Mouse (Mus musculus) layer of hippocampus, postnatal 25 days (tissue): ENCODE data around the gene Znrd1as. TPM values are rescaled to one million over a fixed set of nuclear protein-coding genes. Genes with fewer than 3 reads are reported as not detected.
A peak's percentile ranks its signal among the peaks of the same experiment; 100 is the strongest.
"Not testable (repeated sequence)": the region's sequence is repeated elsewhere in the genome, so short reads cannot be mapped to it uniquely, and the experiment has no call there.

Experiments
- DNase-seq, 2 experiments: peaks; one replicate each; pipeline ENCODE4 v3.0.0; 2022; ENCODE audit warnings: mixed read lengths in 2 of 2, low spot score in 1 of 2; ENCODE audit errors: extremely low spot score in 1 of 2
- total RNA-seq, 2 experiments: library from RNA; stranded (reverse); gene quantifications; 2 replicates each; pipeline ENCODE4 v1.2.3; 2021

Znrd1as gene
- total RNA-seq, 2 experiments from 2014 or later: 5.6 to 7.1 TPM

- DNase-seq: no peak
These were observed 9.1 kb upstream of the Znrd1as start for GRCm38 (mm10) chr17:36949265-36949664.

DNA sequence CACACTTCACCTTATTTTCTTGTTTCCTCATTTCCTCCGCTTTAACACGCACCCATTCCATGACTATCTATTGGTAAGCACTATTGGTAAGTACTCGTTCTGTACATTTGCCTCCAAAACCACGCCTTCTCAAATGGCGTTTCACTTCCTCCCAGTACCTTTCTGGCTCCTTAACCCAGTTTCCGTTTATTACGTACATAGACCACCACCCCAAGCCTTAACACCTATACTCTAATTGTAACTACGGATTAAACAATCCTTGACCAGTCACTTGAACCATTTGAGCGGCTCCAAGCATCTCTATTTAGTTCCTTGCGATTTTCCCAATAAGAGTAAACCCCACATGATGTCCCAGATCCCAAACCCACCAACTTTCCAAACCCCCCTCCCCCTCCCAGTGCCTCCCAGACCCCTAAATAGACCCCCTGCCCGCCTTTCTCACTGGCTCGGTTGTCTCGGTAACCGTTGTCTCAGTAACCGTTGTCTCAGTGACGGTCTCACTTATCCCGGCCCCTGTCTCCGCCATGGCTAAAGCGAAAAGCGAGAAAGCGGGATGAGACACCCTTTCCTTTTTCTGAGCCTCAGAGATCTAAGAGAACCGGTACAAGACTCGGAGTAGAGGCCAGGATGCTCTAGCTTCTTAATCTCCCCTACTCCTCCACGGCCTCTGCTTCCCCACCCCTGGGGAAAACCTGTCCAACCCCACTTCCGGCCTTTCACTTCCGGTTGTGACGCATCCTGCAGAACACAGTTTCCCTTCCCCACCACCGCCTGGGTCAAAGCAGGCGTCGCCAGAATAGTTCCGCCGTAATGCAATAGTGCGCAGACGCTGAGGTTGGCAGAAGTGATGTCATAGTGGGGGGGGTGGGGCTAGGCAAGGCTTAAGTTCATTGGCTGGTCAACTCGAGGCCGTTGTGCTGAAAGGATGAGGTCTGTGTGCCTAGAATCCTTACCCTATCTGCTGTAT is 7.1 kb upstream of the Znrd1as start, which contains the start of gene Ppp1r11:
Gene Ppp1r11 (minus strand): TSS at position 761 of the 967 bp plus-strand sequence.
- peak; percentile 84 to 89 for DNase-seq

- no peak for DNase-seq
These were observed 5.8 kb upstream of the Znrd1as start for GRCm38 (mm10) chr17:36952631-36953030.

DNA sequence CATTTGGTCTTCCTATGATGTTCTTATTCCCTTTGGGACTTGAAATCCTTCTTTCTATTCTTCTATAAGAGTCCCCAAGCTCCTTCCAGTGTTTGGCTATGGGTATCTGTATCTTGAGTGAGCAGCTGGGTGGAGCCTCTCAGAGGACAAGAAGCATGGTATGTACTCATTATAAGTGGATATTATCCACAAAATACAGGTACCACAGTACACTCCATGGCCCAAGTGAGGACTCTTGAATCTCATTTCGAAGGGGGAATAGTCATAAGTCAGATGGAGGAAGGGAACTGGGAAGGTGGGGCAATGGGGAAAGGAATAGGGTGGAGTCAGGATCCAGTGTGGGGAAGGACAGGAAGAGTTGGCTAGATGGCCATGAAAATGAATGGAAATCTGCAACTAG is 5.3 kb upstream of the Znrd1as start:
- no peak for DNase-seq

- no peak for DNase-seq
These were observed 492 bp downstream of the Znrd1as start for GRCm38 (mm10) chr17:36958884-36959283.

- DNase-seq: no peak
These were observed 2.7 kb downstream of the Znrd1as start for GRCm38 (mm10) chr17:36961125-36961524.

DNA sequence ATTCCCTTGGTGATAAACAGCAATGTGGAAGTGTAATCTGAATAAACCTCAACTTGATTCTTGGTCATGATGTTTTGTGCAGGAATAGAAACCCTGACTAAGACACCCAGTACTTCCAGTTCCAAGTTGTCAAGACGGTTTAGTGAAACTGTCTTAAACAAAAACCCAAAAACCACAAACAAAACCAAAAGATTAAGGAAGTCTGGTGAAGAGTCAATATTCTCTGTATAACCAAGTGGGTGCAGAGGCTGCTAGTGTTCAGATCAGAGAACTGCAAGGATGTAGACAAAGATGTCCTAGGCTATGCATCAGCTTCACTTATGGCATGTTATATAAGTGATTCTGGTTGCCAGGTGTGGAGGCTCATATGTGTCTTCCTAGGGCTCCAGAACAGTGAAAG is 8.5 kb downstream of the Znrd1as start:
- DNase-seq: no peak

DNA sequence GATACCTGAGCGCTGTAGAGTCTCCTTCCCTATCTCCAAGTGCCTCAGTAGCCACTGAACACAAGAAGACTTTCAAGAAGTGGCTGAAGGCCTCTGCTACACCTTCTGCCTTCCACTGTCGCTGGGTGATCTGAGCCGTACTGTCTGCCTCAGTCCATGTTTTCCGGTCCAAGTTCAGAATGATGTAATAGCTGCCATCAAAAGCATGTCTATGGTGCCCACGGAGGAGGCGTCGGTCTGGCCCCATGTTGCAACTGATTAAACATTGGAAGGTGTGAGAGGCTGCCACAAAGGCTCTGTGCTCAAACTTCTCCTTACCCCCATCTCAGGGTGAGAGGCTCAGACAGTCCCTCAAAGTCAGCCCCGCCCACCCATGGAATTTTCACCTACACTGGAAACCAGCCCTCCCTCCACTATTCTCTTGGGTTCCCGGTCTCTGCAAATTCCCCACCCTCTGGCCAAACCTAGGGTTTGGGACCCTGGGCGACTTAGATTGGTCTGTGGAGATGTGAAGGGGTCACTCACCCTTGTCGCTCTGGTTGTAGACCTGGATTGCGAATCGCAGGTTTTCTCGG is 12.0 kb downstream of the Znrd1as start:
- DNase-seq: no peak

DNA sequence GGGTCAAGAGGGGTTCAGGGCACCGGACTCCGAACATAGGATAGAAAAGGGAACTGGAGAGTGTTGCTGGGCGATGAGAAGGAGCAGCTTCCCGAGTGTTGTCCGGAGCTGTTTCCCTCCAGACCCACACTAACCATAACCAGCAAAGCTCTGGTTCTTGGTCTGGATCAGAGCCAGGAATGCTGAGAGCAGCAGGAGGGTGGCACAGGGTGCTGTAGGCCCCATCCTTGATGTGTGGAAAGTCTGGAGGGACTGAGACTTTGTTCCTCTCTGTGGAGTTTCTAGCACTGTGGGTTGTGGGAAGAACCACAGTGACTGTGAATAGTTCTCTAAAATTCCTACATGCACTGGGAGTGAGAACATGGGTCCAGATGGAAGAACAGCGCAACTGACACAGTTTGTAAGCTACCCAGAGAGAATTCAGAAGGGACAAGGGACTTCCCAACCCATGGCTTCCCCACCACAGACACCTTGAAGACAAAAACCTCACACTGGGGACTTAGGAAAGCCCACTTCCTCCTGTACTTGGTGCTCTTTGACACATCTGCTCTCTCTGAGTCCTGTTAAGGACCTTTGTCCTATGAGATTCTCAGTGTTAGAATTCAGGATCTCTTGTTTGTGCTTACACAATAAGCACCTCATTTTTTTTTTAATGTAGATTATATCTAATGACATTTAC is 12.9 kb downstream of the Znrd1as start:
- no peak for DNase-seq

GRCm38 (mm10) chr17:36972791-36973190 is 14.4 kb downstream of the Znrd1as start:
- DNase-seq: no peak

DNA sequence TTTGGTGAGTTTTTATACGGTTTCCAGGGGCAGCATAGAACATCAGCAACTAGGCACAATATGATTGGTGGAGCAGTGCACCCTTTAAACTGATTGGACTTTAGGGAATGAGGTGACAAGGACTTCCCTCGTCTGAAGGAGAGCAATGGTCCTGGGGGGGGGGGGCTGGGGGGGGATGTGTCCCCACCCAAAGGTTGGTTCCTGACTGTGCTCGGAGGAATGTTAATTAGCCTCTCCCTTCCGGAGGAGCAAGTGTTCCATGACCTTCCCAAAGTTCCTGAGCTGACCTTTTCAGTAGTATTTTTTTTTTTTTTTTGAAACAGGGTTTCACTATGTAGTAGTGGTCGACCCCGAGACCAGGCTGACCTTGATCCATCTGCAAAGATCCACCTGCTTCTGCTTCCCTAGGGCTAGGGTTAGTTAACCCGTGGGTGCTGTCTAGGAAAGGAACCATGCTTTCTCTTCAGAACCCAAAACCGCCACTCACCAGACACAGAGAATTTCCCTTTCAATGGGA is 14.9 kb downstream of the Znrd1as start:
- no peak for DNase-seq

- DNase-seq: peak in 1 of 2 experiments; percentile 15
These were observed 22.9 kb downstream of the Znrd1as start, which contains the start of gene 2410137M14Rik for GRCm38 (mm10) chr17:36981221-36981813. TSS of gene 2410137M14Rik (minus strand) at chr17:36981237.

DNA sequence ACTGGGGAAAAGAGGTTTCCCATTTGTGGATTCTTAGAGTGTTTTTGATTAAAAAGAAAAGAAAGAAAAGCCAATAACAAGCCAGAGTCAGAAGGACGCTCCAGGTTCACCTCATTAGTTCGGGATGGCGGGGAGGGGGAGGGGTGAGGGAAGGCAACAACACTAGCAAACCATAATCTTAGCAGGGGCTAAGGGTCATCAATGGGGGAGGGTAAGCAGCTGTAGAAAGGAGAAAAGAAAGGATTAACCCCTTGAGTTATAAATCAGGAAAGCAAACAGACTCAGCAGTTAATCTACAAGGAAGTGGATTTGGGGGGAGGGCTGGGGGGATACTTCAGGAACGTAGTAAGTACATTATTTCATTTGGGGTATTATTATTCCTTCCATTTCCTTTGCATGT is 23.5 kb downstream of the Znrd1as start:
- DNase-seq: no peak

DNA sequence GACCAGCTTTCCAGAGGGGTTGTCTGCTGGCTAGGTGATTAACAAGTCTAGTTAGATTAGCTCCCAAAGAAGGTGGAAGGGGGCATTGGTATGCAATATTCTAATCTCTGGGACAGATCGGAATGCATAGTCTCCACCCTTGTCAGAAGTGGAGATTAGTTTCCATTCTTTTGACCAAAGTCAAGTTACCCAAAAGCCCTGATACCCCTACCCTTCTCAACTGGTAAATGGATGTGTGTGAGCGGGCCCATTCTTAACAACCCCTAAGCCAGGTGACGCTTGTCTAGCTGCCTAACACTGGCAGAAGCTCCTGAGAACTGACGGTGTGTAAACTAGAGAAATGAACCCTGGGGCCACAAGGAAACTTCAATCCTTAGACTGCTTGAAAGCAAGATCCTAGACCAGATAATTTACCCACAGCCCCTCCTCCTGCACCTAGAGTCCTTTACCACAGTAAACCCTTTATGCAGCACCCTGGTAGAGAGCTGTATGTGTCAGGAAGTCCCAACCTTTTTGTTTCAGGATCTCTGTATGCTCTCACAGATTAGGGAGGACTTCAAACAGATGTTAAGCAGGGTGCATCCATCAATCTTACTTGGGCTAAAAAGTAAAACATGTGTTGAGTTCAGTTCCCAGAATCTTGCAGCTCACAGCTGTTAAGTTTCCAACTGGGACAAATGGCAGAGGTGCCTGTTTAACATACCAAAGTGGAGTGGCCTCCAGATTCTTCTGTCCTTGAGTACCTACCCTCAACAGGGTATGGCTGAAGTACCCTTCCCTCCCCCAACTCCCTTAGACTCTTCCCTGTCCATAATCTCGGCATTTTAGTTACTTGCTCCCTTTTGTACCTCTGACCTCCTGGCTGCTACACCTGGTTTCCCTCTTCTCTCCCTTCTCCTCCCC is 24.1 kb downstream of the Znrd1as start:
- no peak for DNase-seq

GRCm38 (mm10) chr17:36988475-36988874 is 30.1 kb downstream of the Znrd1as start:
- no peak for DNase-seq

DNA sequence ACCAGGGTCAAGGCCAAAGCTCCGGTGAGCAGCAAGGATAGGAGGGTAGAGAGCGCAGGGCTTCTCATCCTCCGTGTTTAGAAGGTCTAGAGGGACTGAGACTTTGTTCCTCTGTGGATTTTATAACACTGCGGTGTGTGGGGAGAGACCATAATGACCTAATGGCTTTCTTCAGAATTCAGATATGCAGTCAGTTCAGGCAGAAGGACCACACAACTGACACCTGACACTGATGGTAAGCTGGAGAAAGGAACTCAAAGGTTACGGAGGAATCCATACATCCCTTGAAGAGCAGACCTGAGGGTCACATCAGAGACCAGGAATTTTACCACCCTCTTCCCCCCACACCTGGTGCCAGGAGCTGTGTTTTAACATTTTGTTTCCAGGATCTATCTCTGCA is 31.0 kb downstream of the Znrd1as start, which contains the start of gene H2-M5:
Gene H2-M5 (minus strand): TSS at position 101 of the 400 bp plus-strand sequence.
- no peak for DNase-seq

- DNase-seq: not testable (repeated sequence)
These were observed 32.2 kb downstream of the Znrd1as start for GRCm38 (mm10) chr17:36990630-36991029.

DNA sequence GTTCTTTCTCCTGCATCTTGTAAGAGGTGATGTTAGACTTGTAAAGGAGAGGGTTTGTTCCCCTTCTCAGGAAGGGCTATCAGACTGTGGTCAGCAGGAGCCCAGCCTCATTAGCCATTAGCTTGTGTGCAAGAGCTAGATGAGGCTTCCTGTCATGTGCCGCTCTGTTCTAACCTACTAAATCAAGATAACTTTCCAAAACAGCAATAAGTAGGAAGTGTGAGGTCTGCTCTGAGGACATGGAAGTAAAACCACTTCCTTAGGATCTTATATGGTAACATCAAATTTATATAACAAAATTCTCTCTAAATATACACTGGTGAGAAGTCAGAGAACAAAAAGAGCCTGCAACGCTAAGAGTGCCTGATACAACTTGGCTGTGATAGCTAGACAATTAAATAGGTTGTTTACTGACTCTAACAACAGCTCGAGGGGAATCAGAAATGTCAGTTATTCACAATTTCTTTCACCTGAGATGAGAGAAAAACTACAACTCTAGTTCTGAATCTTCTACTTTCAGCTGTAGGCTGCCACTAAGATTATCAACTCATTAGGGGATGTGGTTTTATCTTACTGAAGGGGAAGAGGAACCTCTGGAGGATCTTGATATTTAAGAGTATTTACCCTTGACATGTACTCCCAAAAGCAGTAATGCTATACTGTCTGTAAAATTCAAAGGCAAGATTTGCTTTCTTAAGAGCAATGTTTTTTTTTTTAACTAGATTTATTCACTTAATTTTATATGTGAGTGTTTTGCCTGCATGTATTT is 34.1 kb downstream of the Znrd1as start:
- DNase-seq: no peak
